Mouse (Mus musculus) MEL (cell line): Measurements from ENCODE around the gene Mex3a. TPM values are rescaled to one million over a fixed set of nuclear protein-coding genes. Genes with fewer than 3 reads are reported as not detected.
A peak's percentile ranks its signal among the peaks of the same experiment; 100 is the strongest.

Experiments used
- DNase-seq: peaks from one replicate; pipeline ENCODE4 v3.0.0; 2011; ENCODE audit warnings: low read depth, low spot score
- H3K27ac ChIP-seq: 2 replicates; pipeline ENCODE4 v1.5.1; 2012; ENCODE audit warnings: low read depth, mild to moderate bottlenecking, control low read depth, low read length, moderate library complexity; ENCODE audit not compliant: control insufficient read depth
- H3K27me3 ChIP-seq, 2 experiments: fragments of 150-350 bp in 1 of 2; sonication (generic) in 1 of 2; 2 replicates each; pipeline ENCODE4 v1.6.1; 2012; ENCODE audit warnings: low read length in 2 of 2, mild to moderate bottlenecking in 2 of 2, improper control_type of control experiment in 1 of 2, moderate library complexity in 1 of 2; ENCODE audit not compliant: insufficient read depth in 2 of 2, control insufficient read depth in 1 of 2
- H3K36me3 ChIP-seq, 2 experiments: 2 replicates each; pipeline ENCODE4 v1.6.1; 2012 to 2014; ENCODE audit warnings: low read length in 2 of 2, improper control_type of control experiment in 1 of 2, inconsistent platforms in 1 of 2, mild to moderate bottlenecking in 1 of 2; ENCODE audit not compliant: insufficient read depth in 2 of 2, control insufficient read depth in 1 of 2
- H3K4me1 ChIP-seq, 2 experiments: fragments of 150-350 bp in 1 of 2; sonication (generic) in 1 of 2; 2 replicates each; pipeline ENCODE4 v1.6.1; 2012; ENCODE audit warnings: low read length in 2 of 2, improper control_type of control experiment in 1 of 2, mild to moderate bottlenecking in 1 of 2; ENCODE audit not compliant: insufficient read depth in 2 of 2, control insufficient read depth in 1 of 2
- H3K4me3 ChIP-seq, 2 experiments: fragments of 150-350 bp in 1 of 2; sonication (generic) in 1 of 2; 2 replicates each; pipeline ENCODE4 v1.5.1; 2012; ENCODE audit warnings: low read depth in 2 of 2, low read length in 2 of 2, mild to moderate bottlenecking in 2 of 2, moderate library complexity in 2 of 2, control low read depth in 1 of 2, improper control_type of control experiment in 1 of 2; ENCODE audit not compliant: control insufficient read depth in 1 of 2, insufficient read depth in 1 of 2
- H3K79me2 ChIP-seq: 2 replicates; pipeline ENCODE4 v1.6.1; 2012; ENCODE audit warnings: mild to moderate bottlenecking, low read length, moderate library complexity; ENCODE audit not compliant: control insufficient read depth, poor library complexity, insufficient read depth
- H3K9ac ChIP-seq: 2 replicates; pipeline ENCODE4 v1.6.1; 2012; ENCODE audit warnings: low read depth, mild to moderate bottlenecking, control low read depth, low read length, moderate library complexity; ENCODE audit not compliant: control insufficient read depth, poor library complexity, severe bottlenecking
- H3K9me3 ChIP-seq: fragments of 150-350 bp; sonication (generic); replicated peaks from 2 replicates; pipeline ENCODE4 v1.6.1; 2012; ENCODE audit warnings: mild to moderate bottlenecking, low read length, improper control_type of control experiment, moderate library complexity; ENCODE audit not compliant: insufficient read depth
- BHLHE40 ChIP-seq: IDR thresholded peaks from 2 replicates; pipeline ENCODE4 v1.6.1; 2012; ENCODE audit warnings: low read depth, mild to moderate bottlenecking, inconsistent platforms, low read length, improper control_type of control experiment, borderline replicate concordance
- CHD1 ChIP-seq: IDR thresholded peaks from 2 replicates; pipeline ENCODE4 v1.6.1; 2012; ENCODE audit warnings: low read depth, mild to moderate bottlenecking, inconsistent platforms, low read length, improper control_type of control experiment
- CHD2 ChIP-seq: IDR thresholded peaks from 2 replicates; pipeline ENCODE4 v1.6.1; 2011; ENCODE audit warnings: low read length, improper control_type of control experiment
- CTCF ChIP-seq, 3 experiments: IDR thresholded peaks in 2 of 3; conservative IDR thresholded peaks in 1 of 3; 2 replicates each; pipeline ENCODE4 v1.5.1; 2011 to 2012; ENCODE audit warnings: low read length in 3 of 3, low read depth in 2 of 3, mild to moderate bottlenecking in 2 of 3, improper control_type of control experiment in 1 of 3, inconsistent platforms in 1 of 3, mixed read lengths in 1 of 3, moderate library complexity in 1 of 3; ENCODE audit not compliant: control insufficient read depth in 1 of 3, insufficient read depth in 1 of 3, poor library complexity in 1 of 3, severe bottlenecking in 1 of 3
- E2F4 ChIP-seq: IDR thresholded peaks from 2 replicates; pipeline ENCODE4 v1.6.1; 2011; ENCODE audit warnings: low read depth, low read length, improper control_type of control experiment, borderline replicate concordance
- ELF1 ChIP-seq: IDR thresholded peaks from 2 replicates; pipeline ENCODE4 v1.6.1; 2014; ENCODE audit warnings: low read depth, mild to moderate bottlenecking, inconsistent platforms, low read length, improper control_type of control experiment, moderate library complexity
- GABPA ChIP-seq: IDR thresholded peaks from 2 replicates; pipeline ENCODE4 v1.6.1; 2012; ENCODE audit warnings: low read depth, mild to moderate bottlenecking, inconsistent platforms, low read length, improper control_type of control experiment, moderate library complexity
- HCFC1 ChIP-seq: IDR thresholded peaks from 2 replicates; pipeline ENCODE4 v1.6.1; 2012; ENCODE audit warnings: low read depth, mild to moderate bottlenecking, inconsistent platforms, low read length, improper control_type of control experiment, moderate library complexity
- JUND ChIP-seq: IDR thresholded peaks from 2 replicates; pipeline ENCODE4 v1.6.1; 2011; ENCODE audit warnings: low read depth, mild to moderate bottlenecking, improper control_type of control experiment, low read length
- KAT2A ChIP-seq: conservative IDR thresholded peaks from 2 replicates; pipeline ENCODE4 v1.6.1; 2012; ENCODE audit warnings: low read depth, low read length, improper control_type of control experiment, inconsistent platforms
- MAZ ChIP-seq: IDR thresholded peaks from 2 replicates; pipeline ENCODE4 v1.6.1; 2012; ENCODE audit warnings: low read depth, mild to moderate bottlenecking, inconsistent platforms, low read length, improper control_type of control experiment
- MXI1 ChIP-seq: IDR thresholded peaks from 2 replicates; pipeline ENCODE4 v1.6.1; 2011; ENCODE audit warnings: mild to moderate bottlenecking, low read depth, low read length, improper control_type of control experiment
- MYB ChIP-seq: IDR thresholded peaks from 2 replicates; pipeline ENCODE4 v1.6.1; 2011; ENCODE audit warnings: mild to moderate bottlenecking, low read depth, low read length, improper control_type of control experiment
- NELFE ChIP-seq: IDR thresholded peaks from 2 replicates; pipeline ENCODE4 v1.6.1; 2011; ENCODE audit warnings: low read depth, low read length, improper control_type of control experiment
- NRF1 ChIP-seq: IDR thresholded peaks from 2 replicates; pipeline ENCODE4 v1.6.1; 2014; ENCODE audit warnings: low read depth, mild to moderate bottlenecking, inconsistent platforms, low read length, improper control_type of control experiment, moderate library complexity; ENCODE audit not compliant: poor library complexity, insufficient read depth, severe bottlenecking
- POLR2AphosphoS2 ChIP-seq: IDR thresholded peaks from 2 replicates; pipeline ENCODE4 v1.6.1; 2011; ENCODE audit warnings: low read length, improper control_type of control experiment
- RAD21 ChIP-seq: IDR thresholded peaks from 2 replicates; pipeline ENCODE4 v1.6.1; 2011; ENCODE audit warnings: mild to moderate bottlenecking, low read depth, low read length, improper control_type of control experiment
- SIN3A ChIP-seq: IDR thresholded peaks from 2 replicates; pipeline ENCODE4 v1.6.1; 2012; ENCODE audit warnings: low read length, improper control_type of control experiment, inconsistent platforms
- TAL1 ChIP-seq: IDR thresholded peaks from 2 replicates; pipeline ENCODE4 v1.6.1; 2012; ENCODE audit warnings: mild to moderate bottlenecking, inconsistent platforms, low read length, moderate library complexity, mixed read lengths
- TBP ChIP-seq: IDR thresholded peaks from 2 replicates; pipeline ENCODE4 v1.8.0; 2011; ENCODE audit warnings: low read depth, low read length, improper control_type of control experiment
- TCF12 ChIP-seq: IDR thresholded peaks from 2 replicates; pipeline ENCODE4 v1.6.1; 2014; ENCODE audit warnings: low read depth, mild to moderate bottlenecking, inconsistent platforms, low read length, improper control_type of control experiment, moderate library complexity
- UBTF ChIP-seq: IDR thresholded peaks from 2 replicates; pipeline ENCODE4 v1.6.1; 2012; ENCODE audit warnings: low read depth, mild to moderate bottlenecking, inconsistent platforms, low read length, improper control_type of control experiment, moderate library complexity, borderline replicate concordance; ENCODE audit not compliant: insufficient read depth
- USF2 ChIP-seq, 2 experiments: IDR thresholded peaks; 2 replicates each; pipeline ENCODE4 v1.6.1; 2011 to 2012; ENCODE audit warnings: improper control_type of control experiment in 2 of 2, low read length in 2 of 2, borderline replicate concordance in 1 of 2, inconsistent platforms in 1 of 2, low read depth in 1 of 2, mild to moderate bottlenecking in 1 of 2; ENCODE audit not compliant: insufficient read depth in 1 of 2
- ZC3H11A ChIP-seq: IDR thresholded peaks from 2 replicates; pipeline ENCODE4 v1.6.1; 2012; ENCODE audit warnings: low read depth, mild to moderate bottlenecking, inconsistent platforms, low read length, improper control_type of control experiment
- ZKSCAN1 ChIP-seq: IDR thresholded peaks from 2 replicates; pipeline ENCODE4 v1.6.1; 2012; ENCODE audit warnings: low read depth, mild to moderate bottlenecking, inconsistent platforms, low read length, improper control_type of control experiment, moderate library complexity
- ZNF384 ChIP-seq: IDR thresholded peaks from 2 replicates; pipeline ENCODE4 v1.6.1; 2012; ENCODE audit warnings: low read depth, mild to moderate bottlenecking, inconsistent platforms, low read length, improper control_type of control experiment
- polyA plus RNA-seq, 2 experiments: library from polyadenylated mRNA; stranded (reverse) in 1 of 2; unstranded in 1 of 2; fragments of >175 nt in 1 of 2; fragments of >200 nt in 1 of 2; gene quantifications; 2 replicates each; pipeline versions ENCODE4 v1.2.1 to v1.2.4; 2012; ENCODE audit warnings: low replicate concordance in 2 of 2, low read depth in 1 of 2; ENCODE audit not compliant: insufficient read length in 2 of 2, insufficient read depth in 1 of 2, missing spikeins in 1 of 2
- total RNA-seq: library from RNA; depleted of rRNA; stranded (reverse); fragments of 300-350 nt; gene quantifications from 2 replicates; pipeline ENCODE4 v1.2.3, GENCODE M21; 2012

The Mex3a gene
- total and polyA plus RNA-seq, 3 experiments = 5.5 to 10.1 TPM; not detected in 1

GRCm38 (mm10) chr3:88530082-88530864 lies 1.9 kb upstream of the Mex3a start:
- H3K79me2 ChIP-seq = peaks cover 12% of the 10 kb centered on the region
- H3K9ac ChIP-seq = peak overlapping the region; percentile 80
- peaks cover 0 to 13% of the 10 kb centered on the region in 2 experiments; a peak in 2 of 4 replicates for H3K36me3 ChIP-seq
- H3K9me3 ChIP-seq = no peaks in the 10 kb centered on the region
- no peak for TF ChIP-seq TCF12
- no peak for TF ChIP-seq NRF1
- no peak for TF ChIP-seq ZKSCAN1
- TF ChIP-seq POLR2AphosphoS2 = no peak
- no peak for TF ChIP-seq TAL1
- TF ChIP-seq MYB = no peak
- TF ChIP-seq CTCF (IDR thresholded peaks at IDR 0.05 in 2 of 3, conservative IDR thresholded peaks at IDR 0.05 in 1 of 3; ENCODE audit: control insufficient read depth in 1 of 3, insufficient read depth in 1 of 3, low read depth in 2 of 3, low read length in 3 of 3, poor library complexity in 1 of 3, severe bottlenecking in 1 of 3) = no peak
- TF ChIP-seq, all 39 proteins: peak for 0
- Histone ChIP-seq H3K4me3 (peak overlapping the region; percentile 65 to 91), H3K27me3 (no peaks in the 10 kb centered on the region), H3K4me1 (peaks cover 9 to 20% of the 10 kb centered on the region in 2 experiments), H3K27ac (no peak overlapping the region; the same call in 1 of the 2 replicates)
- DNase-seq = no peak

- DNase-seq = peak; percentile 93
- H3K27me3 ChIP-seq = no peaks in the 10 kb centered on the region
- peak overlapping the region; percentile 41 for H3K27ac ChIP-seq
- H3K9me3 ChIP-seq = no peaks in the 10 kb centered on the region
- peaks cover 9 to 20% of the 10 kb centered on the region in 2 experiments for H3K4me1 ChIP-seq
- H3K79me2 ChIP-seq = peaks cover 12% of the 10 kb centered on the region
- peaks cover 0 to 13% of the 10 kb centered on the region in 2 experiments; a peak in 2 of 4 replicates for H3K36me3 ChIP-seq
- H3K4me3 ChIP-seq = peak overlapping the region; percentile 75 to 91
- peak overlapping the region; percentile 80 for H3K9ac ChIP-seq
- TF ChIP-seq MAZ (peak; percentile 100), TBP (peak; percentile 41; the same call in 1 of the 2 replicates), USF2 (IDR thresholded peaks at IDR 0.05; ENCODE audit: borderline replicate concordance in 1 of 2, insufficient read depth in 1 of 2, low read depth in 1 of 2, low read length in 2 of 2) (no peak), SIN3A (peak; percentile 99), NELFE (peak; percentile 58), ELF1 (peak; percentile 82), ZNF384 (no peak), MXI1 (peak; percentile 99), ZC3H11A (no peak), CHD2 (peak; percentile 53), MYB (no peak), GABPA (0 out of 2 replicates have a peak, but pooled peaks have one; percentile 10), UBTF (no peak), KAT2A (peak; percentile 93), BHLHE40 (0 out of 2 replicates have a peak, but pooled peaks have one; percentile 22), CHD1 (peak; percentile 78; the same call in 1 of the 2 replicates), NRF1 (peak; percentile 35; the same call in 1 of the 2 replicates), HCFC1 (peak; percentile 98), JUND (no peak), RAD21 (no peak), E2F4 (peak; percentile 79; the same call in 1 of the 2 replicates)
Measured at GRCm38 (mm10) chr3:88531348-88532298, 572 bp upstream of the Mex3a start.
